Mouse (Mus musculus): ENCODE data around the gene Serpine3. TPM values are rescaled to one million over a fixed set of nuclear protein-coding genes. Genes with fewer than 3 reads are reported as not detected.
"Not testable (repeated sequence)": the region's sequence is repeated elsewhere in the genome, so short reads cannot be mapped to it uniquely, and the experiment has no call there.

The Serpine3 gene
- not detected in 2 replicates for total RNA-seq (2014; fragmentation: Nextera tagmentation)
- total RNA-seq (2017) = not detected in 2 replicates

- ATAC-seq (replicated peaks; ENCODE audit: poor library complexity, severe bottlenecking) = no peak
Observed at GRCm38 (mm10) chr14:62663367-62663766, at the start of gene Serpine3. TSS of gene Serpine3 (plus strand) at chr14:62663667.

GRCm38 (mm10) chr14:62622393-62622792 is 41.1 kb upstream of the Serpine3 start:
- ATAC-seq (replicated peaks; ENCODE audit: poor library complexity, severe bottlenecking) = no peak

- no peak for ATAC-seq (replicated peaks; ENCODE audit: poor library complexity, severe bottlenecking)
Observed at GRCm38 (mm10) chr14:62627951-62628350, 35.5 kb upstream of the Serpine3 start.

GRCm38 (mm10) chr14:62637436-62638344 is 25.8 kb upstream of the Serpine3 start:
- ATAC-seq (replicated peaks; ENCODE audit: poor library complexity, severe bottlenecking) = no peak

- no peak for ATAC-seq (replicated peaks; ENCODE audit: poor library complexity, severe bottlenecking)
Observed at GRCm38 (mm10) chr14:62638345-62638702, 25.1 kb upstream of the Serpine3 start.

GRCm38 (mm10) chr14:62639111-62639510 is 24.4 kb upstream of the Serpine3 start:
- ATAC-seq (replicated peaks; ENCODE audit: poor library complexity, severe bottlenecking) = no peak

- no peak for ATAC-seq (replicated peaks; ENCODE audit: poor library complexity, severe bottlenecking)
Observed at GRCm38 (mm10) chr14:62639551-62639950, 23.9 kb upstream of the Serpine3 start.

- no peak for ATAC-seq (replicated peaks; ENCODE audit: poor library complexity, severe bottlenecking)
Observed at GRCm38 (mm10) chr14:62640396-62640795, 23.1 kb upstream of the Serpine3 start.

- not testable (repeated sequence) for ATAC-seq (replicated peaks; ENCODE audit: poor library complexity, severe bottlenecking)
Observed at GRCm38 (mm10) chr14:62642368-62642767, 21.1 kb upstream of the Serpine3 start.

- ATAC-seq (replicated peaks; ENCODE audit: poor library complexity, severe bottlenecking) = no peak
Observed at GRCm38 (mm10) chr14:62648405-62648804, 15.1 kb upstream of the Serpine3 start.

- no peak for ATAC-seq (replicated peaks; ENCODE audit: poor library complexity, severe bottlenecking)
Observed at GRCm38 (mm10) chr14:62650376-62650775, 13.1 kb upstream of the Serpine3 start.

GRCm38 (mm10) chr14:62651771-62652170 is 11.7 kb upstream of the Serpine3 start:
- no peak for ATAC-seq (replicated peaks; ENCODE audit: poor library complexity, severe bottlenecking)

GRCm38 (mm10) chr14:62655996-62656395 is 7.5 kb upstream of the Serpine3 start:
- ATAC-seq (replicated peaks; ENCODE audit: poor library complexity, severe bottlenecking) = no peak

GRCm38 (mm10) chr14:62657469-62657868 is 6.0 kb upstream of the Serpine3 start:
- ATAC-seq (replicated peaks; ENCODE audit: poor library complexity, severe bottlenecking) = peak; percentile 40; the same call in 1 of the 2 replicates

GRCm38 (mm10) chr14:62662381-62662780 is 1.1 kb upstream of the Serpine3 start:
- ATAC-seq (replicated peaks; ENCODE audit: poor library complexity, severe bottlenecking) = no peak

GRCm38 (mm10) chr14:62664976-62665673 is 1.7 kb downstream of the Serpine3 start:
- peak; percentile 72 for ATAC-seq (replicated peaks; ENCODE audit: poor library complexity, severe bottlenecking)

- ATAC-seq (replicated peaks; ENCODE audit: poor library complexity, severe bottlenecking) = no peak
Observed at GRCm38 (mm10) chr14:62673646-62674045, 10.2 kb downstream of the Serpine3 start.

GRCm38 (mm10) chr14:62718161-62718560 is 54.7 kb downstream of the Serpine3 start:
- no peak for ATAC-seq (replicated peaks; ENCODE audit: poor library complexity, severe bottlenecking)

GRCm38 (mm10) chr14:62721625-62722024 is 58.2 kb downstream of the Serpine3 start:
- ATAC-seq (replicated peaks; ENCODE audit: poor library complexity, severe bottlenecking) = no peak

GRCm38 (mm10) chr14:62724560-62724959 is 61.1 kb downstream of the Serpine3 start:
- peak; percentile 79 for ATAC-seq (replicated peaks; ENCODE audit: poor library complexity, severe bottlenecking)

GRCm38 (mm10) chr14:62731902-62732301 is 68.4 kb downstream of the Serpine3 start:
- ATAC-seq (replicated peaks; ENCODE audit: poor library complexity, severe bottlenecking) = no peak
